Mouse (Mus musculus): ENCODE results near the gene Lhx3.

DNA sequence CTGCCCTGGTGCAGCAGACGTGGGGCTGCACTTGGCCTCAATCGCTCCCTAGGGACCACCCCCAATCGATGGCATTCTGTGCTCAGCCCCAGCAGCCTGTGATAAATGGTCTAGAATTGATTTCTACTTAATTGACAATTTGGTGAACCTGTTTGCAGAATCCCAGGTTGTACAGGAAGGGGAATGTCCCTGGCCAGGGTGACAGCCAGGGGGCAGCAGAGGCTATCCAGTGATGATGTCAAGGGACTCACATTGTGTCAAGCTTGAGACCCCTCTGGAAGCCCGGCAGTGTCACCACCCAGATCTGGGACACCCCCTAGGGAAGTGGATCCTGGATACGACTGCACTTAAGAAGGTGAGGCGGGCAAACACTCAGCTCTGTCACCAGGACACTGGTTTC, 25.4 kb downstream of the Lhx3 start:
- TF ChIP-seq POLR2A (IDR thresholded peaks at IDR 0.05; ENCODE audit: borderline replicate concordance, low read depth, low read length) (no peak), CTCF (IDR thresholded peaks at IDR 0.05; ENCODE audit: low read depth, low read length) (peak; percentile 55)
